In the genomic region with DNA sequence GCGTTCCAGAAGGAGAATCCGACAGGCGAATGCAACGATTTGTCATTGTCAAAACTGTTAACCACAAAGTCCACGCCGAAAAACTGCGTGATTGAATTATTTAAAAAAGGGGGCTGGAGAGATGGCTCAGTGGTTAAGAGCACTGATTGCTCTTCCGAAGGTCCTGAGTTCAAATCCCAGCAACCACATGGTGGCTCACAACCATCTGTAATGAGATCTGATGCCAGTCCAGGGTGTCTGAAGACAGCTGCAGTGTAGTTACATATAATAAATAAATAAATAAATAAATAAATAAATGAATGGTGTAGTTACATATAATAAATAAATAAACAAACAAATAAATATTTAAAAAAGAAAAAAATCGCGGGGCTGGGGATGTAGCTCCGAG, we compare ENCODE assay signal across 7 mouse cellular contexts. TPM values are rescaled to one million over a fixed set of nuclear protein-coding genes. Genes with fewer than 3 reads are reported as not detected.
DNase-seq lines count a peak whose midpoint lies in the region; ATAC-seq and TF ChIP-seq lines count a peak whose summit lies in the region.
"Not testable (repeated sequence)": the region's sequence is repeated elsewhere in the genome, so short reads cannot be mapped to it uniquely, and the experiment has no call there.

No protein-coding gene starts in this region.

- WGBS in cerebellum, adult 2 months = 24% methylated on average over 11 of the region's 11 CpGs
- whole genome bisulfite sequencing in forebrain, embryonic 13.5 days = 33% methylated on average over 11 of the region's 11 CpGs
- WGBS in heart, embryonic 16.5 days = 30% methylated on average over 11 of the region's 11 CpGs
- 24% methylated on average over 11 of the region's 11 CpGs for WGBS in intestine, postnatal 0 days
- WGBS in limb, embryonic 15.5 days = 33% methylated on average over 11 of the region's 11 CpGs
- 24% methylated on average over 11 of the region's 11 CpGs for WGBS in lung, postnatal 0 days
- WGBS in neural tube, embryonic 12.5 days = 38% methylated on average over 11 of the region's 11 CpGs

- not testable (repeated sequence) for H3K4me1 ChIP-seq in cerebellum, adult 2 months (ENCODE audit: control insufficient read depth, insufficient read depth, low read length); forebrain, embryonic 13.5 days; heart, embryonic 16.5 days (ENCODE audit: control insufficient read depth, insufficient read depth, low read length); intestine, postnatal 0 days (replicated peaks; ENCODE audit: control insufficient read depth, insufficient read depth, low read length); limb, embryonic 15.5 days; lung, postnatal 0 days (ENCODE audit: insufficient read depth, low read depth, low read length); neural tube, embryonic 12.5 days

- H3K36me3 ChIP-seq in forebrain, embryonic 13.5 days (ENCODE audit: poor library complexity, severe bottlenecking); heart, embryonic 16.5 days (ENCODE audit: control insufficient read depth, insufficient read depth); limb, embryonic 15.5 days; lung, postnatal 0 days (ENCODE audit: insufficient read depth, low read length); neural tube, embryonic 12.5 days: not testable (repeated sequence)
- peaks cover 10% of the 10 kb centered on the region for H3K36me3 ChIP-seq in intestine, postnatal 0 days (ENCODE audit: control insufficient read depth, insufficient read depth)

- ATAC-seq in forebrain, embryonic 13.5 days = peak; percentile 41
- ATAC-seq in heart, embryonic 16.5 days (replicated peaks; ENCODE audit: extremely low read depth, insufficient read depth, low FRiP score); intestine, postnatal 0 days; limb, embryonic 15.5 days (ENCODE audit: insufficient number of reproducible peaks, low FRiP score, low TSS enrichment, low read depth); lung, postnatal 0 days: not testable (repeated sequence)
- ATAC-seq in neural tube, embryonic 12.5 days (ENCODE audit: low FRiP score, low read depth) = peak; percentile 36; the same call in 1 of the 2 replicates

- TF ChIP-seq EP300 in lung, postnatal 0 days (IDR thresholded peaks at IDR 0.05) = not testable (repeated sequence)

- H3K9ac ChIP-seq in forebrain, embryonic 13.5 days; intestine, postnatal 0 days (ENCODE audit: low read depth, low read length); limb, embryonic 15.5 days; lung, postnatal 0 days (replicated peaks; ENCODE audit: low read depth); neural tube, embryonic 12.5 days: not testable (repeated sequence)
- H3K9ac ChIP-seq in heart, embryonic 16.5 days (ENCODE audit: low read length) = peak overlapping the region; percentile 72

- not testable (repeated sequence) for TF ChIP-seq POLR2A in cerebellum, adult 2 months (IDR thresholded peaks at IDR 0.05; ENCODE audit: borderline replicate concordance, insufficient read depth, low read length)

- H3K4me2 ChIP-seq in forebrain, embryonic 13.5 days = peak overlapping the region; percentile 65
- H3K4me2 ChIP-seq in heart, embryonic 16.5 days (ENCODE audit: low read depth, low read length) = peak overlapping the region; percentile 78
- H3K4me2 ChIP-seq in intestine, postnatal 0 days (replicated peaks; ENCODE audit: low read depth) = peak overlapping the region; percentile 66
- H3K4me2 ChIP-seq in limb, embryonic 15.5 days = peak overlapping the region; percentile 48
- H3K4me2 ChIP-seq in lung, postnatal 0 days (replicated peaks; ENCODE audit: low read depth, low read length) = peak overlapping the region; percentile 52
- H3K4me2 ChIP-seq in neural tube, embryonic 12.5 days (replicated peaks) = peak overlapping the region; percentile 70

- H3K27ac ChIP-seq in cerebellum, adult 2 months (ENCODE audit: insufficient read depth, low read length) = peak overlapping the region; percentile 72
- peak overlapping the region; percentile 97 for H3K27ac ChIP-seq in forebrain, embryonic 13.5 days
- H3K27ac ChIP-seq in heart, embryonic 16.5 days (ENCODE audit: low read length) = peak overlapping the region; percentile 99
- H3K27ac ChIP-seq in intestine, postnatal 0 days (ENCODE audit: low read depth, low read length) = peak overlapping the region; percentile 98
- H3K27ac ChIP-seq in limb, embryonic 15.5 days = peak overlapping the region; percentile 98
- H3K27ac ChIP-seq in lung, postnatal 0 days (ENCODE audit: low read length) = peak overlapping the region; percentile 97
- H3K27ac ChIP-seq in neural tube, embryonic 12.5 days = peak overlapping the region; percentile 83; the same call in 1 of the 2 replicates

- H3K4me3 ChIP-seq in cerebellum, adult 2 months (replicated peaks; ENCODE audit: insufficient read depth, low read depth, low read length) = peak overlapping the region; percentile 69
- H3K4me3 ChIP-seq in forebrain, embryonic 13.5 days = peak overlapping the region; percentile 50
- peak overlapping the region; percentile 75 for H3K4me3 ChIP-seq in heart, embryonic 16.5 days (ENCODE audit: low read length)
- peak overlapping the region; percentile 54 for H3K4me3 ChIP-seq in intestine, postnatal 0 days (ENCODE audit: low read depth, low read length)
- peak overlapping the region; percentile 62 for H3K4me3 ChIP-seq in limb, embryonic 15.5 days
- peak overlapping the region; percentile 46 for H3K4me3 ChIP-seq in lung, postnatal 0 days (ENCODE audit: low read depth, low read length)
- peak overlapping the region; percentile 49 for H3K4me3 ChIP-seq in neural tube, embryonic 12.5 days

- H3K27me3 ChIP-seq in cerebellum, adult 2 months (ENCODE audit: control insufficient read depth, insufficient read depth, low read length); forebrain, embryonic 13.5 days; heart, embryonic 16.5 days (ENCODE audit: control insufficient read depth, insufficient read depth, low read length); intestine, postnatal 0 days (replicated peaks; ENCODE audit: control insufficient read depth, insufficient read depth, low read length); limb, embryonic 15.5 days; lung, postnatal 0 days (replicated peaks; ENCODE audit: insufficient read depth, low read length); neural tube, embryonic 12.5 days (replicated peaks): not testable (repeated sequence)

- H3K9me3 ChIP-seq in forebrain, embryonic 13.5 days (replicated peaks); heart, embryonic 16.5 days (replicated peaks; ENCODE audit: control insufficient read depth, low read length); intestine, postnatal 0 days (ENCODE audit: control insufficient read depth); limb, embryonic 15.5 days; lung, postnatal 0 days (ENCODE audit: low read length); neural tube, embryonic 12.5 days: not testable (repeated sequence)

- TF ChIP-seq CTCF in cerebellum, adult 2 months (IDR thresholded peaks at IDR 0.05; ENCODE audit: borderline replicate concordance, insufficient read depth, low read depth, low read length); intestine, postnatal 0 days (IDR thresholded peaks at IDR 0.05; ENCODE audit: low read depth); lung, postnatal 0 days (IDR thresholded peaks at IDR 0.05): not testable (repeated sequence)

- not testable (repeated sequence) for DNase-seq in cerebellum, adult 2 months; lung, postnatal 0 days (ENCODE audit: low spot score)

RNA-seq across cellular contexts. Expression of a gene that starts 36.2 kb away (rescaled TPM):
- 102 and 116 TPM in 2 replicates for polyA plus RNA-seq in cerebellum, adult 2 months (2012; rRNA removed)
- 15.0 and 16.5 TPM in 2 replicates for polyA plus RNA-seq in forebrain, embryonic 13.5 days (2015; fragmentation: Nextera tagmentation; extraction: Ambion mirVana)
- 40.5 and 44.7 TPM in 2 replicates for polyA plus RNA-seq in heart, embryonic 16.5 days (2015; fragmentation: Nextera tagmentation; extraction: Ambion mirVana)
- polyA plus RNA-seq in intestine, postnatal 0 days (2015; fragmentation: Nextera tagmentation; extraction: Ambion mirVana) = 15.8 and 16.2 TPM in 2 replicates
- polyA plus RNA-seq in limb, embryonic 15.5 days (2015; fragmentation: Nextera tagmentation; extraction: Ambion mirVana) = 23.3 and 29.8 TPM in 2 replicates
- polyA plus RNA-seq in lung, postnatal 0 days (2015; fragmentation: Nextera tagmentation; extraction: Ambion mirVana) = 14.4 and 15.4 TPM in 2 replicates
- 17.6 and 19.8 TPM in 2 replicates for polyA plus RNA-seq in neural tube, embryonic 12.5 days (2016; fragmentation: Nextera tagmentation; extraction: Ambion mirVana)
